Mouse (Mus musculus) skeletal muscle tissue, adult 2 months (tissue): ENCODE data around the gene Acad8.

Experiments used
- DNase-seq: peaks from one replicate; pipeline ENCODE4 v3.0.0-alpha.2; 2012; ENCODE audit warnings: low read depth, low spot score

Acad8 gene

GRCm38 (mm10) chr9:26985090-26985613 is 14.2 kb downstream of the Acad8 start:
- no peak for DNase-seq

GRCm38 (mm10) chr9:26978776-26979175 is 20.6 kb downstream of the Acad8 start:
- no peak for DNase-seq

- DNase-seq, result no peak
Measured at GRCm38 (mm10) chr9:26977754-26978153, 21.6 kb downstream of the Acad8 start.

- no peak for DNase-seq
Measured at GRCm38 (mm10) chr9:26947790-26948189, 51.6 kb downstream of the Acad8 start.

- no peak for DNase-seq
Measured at GRCm38 (mm10) chr9:26924146-26924545, 75.2 kb downstream of the Acad8 start.
